Mouse (Mus musculus): ENCODE data around the gene Ptger1. TPM values are rescaled to one million over a fixed set of nuclear protein-coding genes. Genes with fewer than 3 reads are reported as not detected.

Gene Ptger1
- 0.55 and 0.85 TPM in 2 replicates for total RNA-seq (2014; rRNA removed)
- 0.27 and 0.36 TPM in 2 replicates for polyA plus RNA-seq (2015; fragmentation: Nextera tagmentation; extraction: Ambion mirVana)

DNA sequence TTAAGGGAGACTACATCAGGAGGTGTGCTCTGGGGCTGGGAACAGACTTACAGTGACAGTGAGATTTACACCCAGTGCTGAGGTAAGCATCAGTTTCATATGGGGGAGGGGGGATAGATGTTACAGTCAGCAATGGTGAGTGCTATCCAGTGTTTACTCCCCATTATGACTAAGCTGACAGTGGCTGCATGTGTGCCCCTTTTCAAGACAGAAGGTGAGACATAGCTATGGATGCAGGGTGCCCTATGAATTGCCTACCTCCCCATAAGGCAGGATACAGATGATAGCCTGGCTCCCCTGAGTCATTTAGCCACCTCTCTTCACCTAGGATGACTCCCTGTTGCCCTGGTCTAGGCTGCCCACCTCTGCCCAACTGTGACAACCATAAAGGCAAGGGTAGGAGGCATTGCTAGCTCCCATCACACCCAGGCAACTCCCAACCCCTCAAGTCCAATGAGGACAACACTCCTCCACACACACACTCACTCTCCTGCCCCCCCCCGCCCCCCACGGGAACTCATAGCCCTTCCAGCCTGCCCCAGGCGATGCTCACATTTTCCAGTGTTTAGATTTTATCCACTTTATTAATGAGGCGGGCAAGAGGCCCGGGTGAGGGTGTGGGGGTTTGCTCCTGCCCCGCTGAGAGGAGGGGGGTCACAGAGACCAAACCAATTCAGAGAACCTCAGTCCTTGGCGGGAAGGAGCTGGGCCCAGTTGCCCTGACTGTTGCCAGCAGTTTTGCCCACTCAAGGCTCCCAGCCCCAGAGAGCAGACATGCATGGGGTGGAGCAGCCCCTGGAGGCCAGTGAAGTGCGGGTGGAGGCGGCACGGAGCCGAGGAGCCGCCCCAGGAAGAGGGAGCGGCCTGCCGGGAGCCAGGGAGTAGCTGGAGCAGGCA, at the start of gene Ptger1:
Gene Ptger1 (plus strand): TSS at position 710 of the 897 bp plus-strand sequence.
- ATAC-seq (ENCODE audit: low FRiP score) (no peak), DNase-seq (ENCODE audit: low spot score) (peak; percentile 44)
- no peaks in the 10 kb centered on the region for H3K9me3 ChIP-seq (ENCODE audit: low read length)
- no peak within 1 kb of the TSS for H3K4me2 ChIP-seq (ENCODE audit: low read depth, low read length, poor library complexity, severe bottlenecking)
- H3K27me3 ChIP-seq (ENCODE audit: insufficient read depth, low read length), result no peaks in the 10 kb centered on the region; the same call in 1 of the 2 replicates
- peaks cover 10% of the 10 kb centered on the region for H3K4me1 ChIP-seq (ENCODE audit: insufficient read depth, low read length)
- H3K27ac ChIP-seq (ENCODE audit: low read depth, low read length), result 0 out of 2 replicates have a peak within 1 kb of the TSS, but pooled peaks have one; percentile 26
- no peak within 1 kb of the TSS for H3K9ac ChIP-seq (replicated peaks; ENCODE audit: low read length, poor library complexity, severe bottlenecking)
- no peak for TF ChIP-seq CTCF (IDR thresholded peaks at IDR 0.05)
- no peak within 1 kb of the TSS for H3K4me3 ChIP-seq (ENCODE audit: low read depth, low read length)
- H3K36me3 ChIP-seq (ENCODE audit: insufficient read depth, low read length), result peaks cover 24% of the 10 kb centered on the region
- 38% methylated on average over 14 of the region's 14 CpGs for WGBS

DNA sequence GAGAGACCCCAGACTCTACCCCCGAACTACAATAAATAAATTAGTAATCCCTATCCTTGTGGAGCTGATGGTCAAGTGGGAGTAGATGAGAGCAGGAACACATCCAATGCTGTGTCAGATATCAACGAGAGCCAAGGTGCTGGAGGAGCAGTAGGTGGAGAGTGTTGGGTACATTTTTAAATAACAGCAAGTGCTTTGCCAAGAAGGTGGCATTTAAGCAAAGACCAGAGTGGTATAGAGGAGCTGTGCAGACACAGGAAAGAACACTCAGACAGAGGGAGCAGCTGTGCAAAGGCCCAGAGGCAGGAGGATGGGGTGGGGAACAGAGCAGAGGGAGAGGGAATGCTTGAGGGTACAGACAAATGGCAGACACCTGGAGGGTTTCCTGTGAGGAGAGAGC, 49.4 kb upstream of the Ptger1 start:
- Histone ChIP-seq H3K4me1 (ENCODE audit: insufficient read depth, low read length) (no peaks in the 10 kb centered on the region), H3K9ac (replicated peaks; ENCODE audit: low read length, poor library complexity, severe bottlenecking) (no peak overlapping the region), H3K4me2 (ENCODE audit: low read depth, low read length, poor library complexity, severe bottlenecking) (no peak overlapping the region), H3K4me3 (ENCODE audit: low read depth, low read length) (no peak overlapping the region), H3K36me3 (ENCODE audit: insufficient read depth, low read length) (peaks cover 16% of the 10 kb centered on the region), H3K27me3 (ENCODE audit: insufficient read depth, low read length) (no peaks in the 10 kb centered on the region), H3K9me3 (ENCODE audit: low read length) (no peaks in the 10 kb centered on the region), H3K27ac (ENCODE audit: low read depth, low read length) (no peak overlapping the region)
- no peak for TF ChIP-seq CTCF (IDR thresholded peaks at IDR 0.05)
- 91% methylated on average over 2 of the region's 2 CpGs for WGBS
- DNase-seq (ENCODE audit: low spot score) (no peak), ATAC-seq (ENCODE audit: low FRiP score) (no peak)

DNA sequence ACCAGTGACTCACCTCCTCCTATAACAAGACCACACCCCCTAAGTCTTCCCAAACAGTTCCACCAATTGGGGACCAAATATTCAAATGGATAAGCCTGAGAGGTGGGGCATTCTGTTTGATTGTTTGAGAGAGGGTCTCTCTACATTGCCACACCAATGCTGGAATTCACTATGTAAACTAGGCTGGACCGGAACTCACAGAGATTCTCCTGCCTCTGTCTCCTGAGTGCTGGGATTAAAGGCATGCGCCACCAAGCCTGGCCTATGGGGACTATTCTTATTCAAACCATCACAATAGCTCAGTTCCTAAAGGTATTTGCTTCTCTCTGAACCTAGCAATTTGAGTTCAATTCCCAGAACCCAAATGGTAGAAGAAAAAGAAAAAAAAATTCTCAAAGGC, 47.9 kb upstream of the Ptger1 start:
- peaks cover 5% of the 10 kb centered on the region; the same call in 1 of the 2 replicates for H3K36me3 ChIP-seq (ENCODE audit: insufficient read depth, low read length)
- H3K9me3 ChIP-seq (ENCODE audit: low read length), result no peaks in the 10 kb centered on the region
- H3K4me1 ChIP-seq (ENCODE audit: insufficient read depth, low read length), result no peaks in the 10 kb centered on the region
- WGBS, result 98% methylated on average over 2 of the region's 2 CpGs
- H3K27me3 ChIP-seq (ENCODE audit: insufficient read depth, low read length), result no peaks in the 10 kb centered on the region
- TF ChIP-seq CTCF (IDR thresholded peaks at IDR 0.05), result no peak
- no peak for ATAC-seq (ENCODE audit: low FRiP score)
- H3K27ac ChIP-seq (ENCODE audit: low read depth, low read length), result no peak overlapping the region
- no peak overlapping the region for H3K4me3 ChIP-seq (ENCODE audit: low read depth, low read length)
- H3K9ac ChIP-seq (replicated peaks; ENCODE audit: low read length, poor library complexity, severe bottlenecking), result no peak overlapping the region
- DNase-seq (ENCODE audit: low spot score), result no peak
- no peak overlapping the region for H3K4me2 ChIP-seq (ENCODE audit: low read depth, low read length, poor library complexity, severe bottlenecking)

DNA sequence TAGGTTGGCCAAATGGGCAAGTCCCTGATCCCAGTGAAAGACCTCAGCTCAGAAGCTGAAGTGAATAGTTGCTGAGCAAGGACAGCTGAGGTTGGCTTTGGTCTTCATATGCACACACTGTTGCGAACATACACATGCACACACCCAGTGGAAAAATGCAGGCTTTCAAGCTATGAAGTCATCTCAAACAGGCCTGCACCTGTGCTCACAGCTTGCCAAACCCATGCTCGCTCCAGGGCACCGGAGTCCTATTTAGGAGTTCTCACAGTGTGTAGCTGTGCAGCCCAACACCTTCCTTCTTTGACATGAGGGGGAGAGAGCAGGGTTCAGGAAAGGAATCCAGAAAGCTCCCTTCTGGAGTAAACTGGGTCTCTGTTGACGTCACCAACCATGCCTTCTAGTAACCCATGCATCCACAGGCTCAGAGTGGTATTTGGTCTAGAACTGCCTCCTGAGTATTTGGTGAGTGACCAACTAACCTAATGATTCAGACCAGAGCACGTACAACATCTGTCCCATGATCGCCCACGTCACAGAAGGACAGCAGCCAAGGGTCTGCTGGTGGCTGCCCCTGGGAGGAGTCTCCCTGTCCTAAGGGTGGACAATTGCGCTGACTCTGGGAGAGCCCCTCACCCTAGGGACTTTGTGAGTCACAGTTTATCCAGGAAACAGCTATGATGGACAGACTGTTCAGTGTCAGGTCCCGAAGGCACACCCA, 46.8 kb upstream of the Ptger1 start:
- 91% methylated on average over 9 of the region's 9 CpGs for WGBS
- Histone ChIP-seq H3K9me3 (ENCODE audit: low read length) (no peaks in the 10 kb centered on the region), H3K27me3 (ENCODE audit: insufficient read depth, low read length) (no peaks in the 10 kb centered on the region), H3K27ac (ENCODE audit: low read depth, low read length) (no peak overlapping the region), H3K36me3 (ENCODE audit: insufficient read depth, low read length) (no peaks in the 10 kb centered on the region), H3K4me2 (ENCODE audit: low read depth, low read length, poor library complexity, severe bottlenecking) (no peak overlapping the region), H3K4me1 (ENCODE audit: insufficient read depth, low read length) (no peaks in the 10 kb centered on the region), H3K9ac (replicated peaks; ENCODE audit: low read length, poor library complexity, severe bottlenecking) (no peak overlapping the region), H3K4me3 (ENCODE audit: low read depth, low read length) (no peak overlapping the region)
- no peak for ATAC-seq (ENCODE audit: low FRiP score)
- DNase-seq (ENCODE audit: low spot score), result no peak
- no peak for TF ChIP-seq CTCF (IDR thresholded peaks at IDR 0.05)

DNA sequence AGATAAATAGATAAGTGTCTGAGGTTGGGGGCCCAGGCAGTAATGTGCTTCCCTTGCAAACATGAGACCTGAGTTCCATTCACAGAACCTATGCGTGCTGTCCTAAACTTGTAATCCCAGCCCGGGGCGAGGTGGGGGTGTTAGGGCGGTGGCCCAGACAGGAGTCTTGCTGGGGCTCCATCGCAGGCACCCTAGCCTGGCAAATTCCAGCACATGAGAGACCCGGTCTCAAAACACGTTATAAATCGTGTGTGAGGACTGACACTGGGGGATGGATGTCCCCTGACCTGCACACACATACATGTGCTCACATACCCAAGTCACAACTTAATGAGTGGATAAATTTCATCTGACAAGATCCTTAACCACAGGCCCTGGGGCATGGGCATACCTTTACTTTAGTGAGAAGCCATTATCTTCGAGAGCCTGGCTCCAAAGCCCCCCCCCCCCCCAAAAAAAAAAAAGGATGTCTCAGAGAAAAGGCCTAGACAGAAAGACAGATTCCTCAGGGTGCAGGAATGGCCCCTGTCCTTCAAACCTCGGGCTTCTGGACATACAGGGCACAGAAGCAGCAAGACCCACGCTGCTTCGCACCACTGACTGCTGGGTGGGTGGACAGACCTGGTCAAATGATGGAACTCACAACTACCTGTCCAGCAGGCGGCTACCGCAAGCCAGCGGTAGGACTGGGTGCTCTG, 44.6 kb upstream of the Ptger1 start:
- Histone ChIP-seq H3K27me3 (ENCODE audit: insufficient read depth, low read length) (no peaks in the 10 kb centered on the region), H3K36me3 (ENCODE audit: insufficient read depth, low read length) (no peaks in the 10 kb centered on the region), H3K4me2 (ENCODE audit: low read depth, low read length, poor library complexity, severe bottlenecking) (peak overlapping the region; percentile 52), H3K27ac (ENCODE audit: low read depth, low read length) (no peak overlapping the region), H3K4me3 (ENCODE audit: low read depth, low read length) (peak overlapping the region; percentile 37), H3K9ac (replicated peaks; ENCODE audit: low read length, poor library complexity, severe bottlenecking) (peak overlapping the region; percentile 44), H3K9me3 (ENCODE audit: low read length) (no peaks in the 10 kb centered on the region), H3K4me1 (ENCODE audit: insufficient read depth, low read length) (no peaks in the 10 kb centered on the region)
- DNase-seq (ENCODE audit: low spot score) (no peak), ATAC-seq (ENCODE audit: low FRiP score) (peak; percentile 47; the same call in 1 of the 2 replicates)
- WGBS, result 57% methylated on average over 15 of the region's 15 CpGs
- no peak for TF ChIP-seq CTCF (IDR thresholded peaks at IDR 0.05)
